Mouse (Mus musculus) right cerebral cortex, postnatal 36 days (tissue): ENCODE measurements around the gene Piezo1.
A peak's percentile ranks its signal among the peaks of the same experiment; 100 is the strongest.
"Not testable (repeated sequence)": the region's sequence is repeated elsewhere in the genome, so short reads cannot be mapped to it uniquely, and the experiment has no call there.

Experiments used
- DNase-seq, 2 experiments: peaks; one replicate each; pipeline ENCODE4 v3.0.0; 2022; ENCODE audit warnings: low spot score in 2 of 2, mixed read lengths in 1 of 2

The Piezo1 gene

DNA sequence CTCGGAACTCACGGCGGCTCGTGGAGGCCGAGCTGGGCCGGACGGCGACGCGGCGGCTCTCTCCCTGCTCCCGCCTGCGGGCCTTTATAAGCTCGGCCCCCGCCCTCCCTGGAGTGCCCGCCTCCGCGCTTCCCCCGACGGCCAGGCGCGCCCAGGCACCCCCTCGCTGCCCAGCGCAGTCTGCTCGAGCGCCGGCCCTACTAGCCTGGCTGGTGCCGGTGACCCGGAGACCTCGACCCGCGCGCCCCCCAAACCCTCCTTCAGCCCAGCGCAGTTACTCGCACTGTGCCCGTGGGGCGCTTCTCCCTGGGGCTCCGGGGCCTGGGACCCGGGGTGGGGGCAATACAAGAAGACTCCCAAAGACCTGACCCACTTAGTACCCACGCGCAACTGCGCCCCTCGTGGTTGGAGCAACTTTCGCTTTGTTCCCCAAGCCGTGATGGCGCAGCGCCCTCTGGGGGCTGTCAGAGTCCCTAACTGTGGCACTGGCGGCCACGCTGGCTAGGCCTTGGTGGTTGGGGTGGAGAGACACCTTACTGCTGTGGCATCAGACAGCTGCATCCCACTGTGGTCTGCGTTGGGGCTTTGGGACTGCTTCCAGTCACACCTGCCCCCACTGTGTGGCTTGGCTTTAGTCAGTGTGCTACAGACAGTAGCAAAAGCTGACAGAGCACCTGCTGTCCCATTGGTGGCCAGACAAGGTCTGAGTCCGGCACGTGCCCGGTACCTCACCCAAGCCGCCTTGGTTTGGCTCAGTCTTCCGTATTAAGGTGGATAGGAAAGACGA, at the start of gene Piezo1:
Gene Piezo1 (minus strand): TSS at position 65 of the 787 bp plus-strand sequence.
- DNase-seq = peak; percentile 56 to 62

DNA sequence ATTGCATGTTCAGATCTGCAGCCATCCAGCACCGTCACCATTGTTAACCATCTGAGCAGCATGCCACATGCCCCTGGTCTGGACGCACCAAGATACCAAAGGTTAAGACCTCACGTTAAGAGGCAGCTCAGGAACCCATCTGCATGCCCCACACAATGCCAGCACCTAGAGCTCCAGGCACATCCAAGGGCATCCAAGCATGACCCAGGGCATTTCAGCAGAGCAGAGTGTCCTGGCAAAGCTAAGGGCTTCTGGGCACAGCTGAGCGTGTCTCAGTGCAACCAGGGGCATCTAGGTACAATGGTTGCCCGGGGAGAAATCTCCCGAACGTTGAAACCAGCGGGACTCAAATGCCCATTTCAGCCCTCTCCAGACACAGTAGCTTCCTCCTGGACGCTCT, 49.5 kb upstream of the Piezo1 start:
- no peak for DNase-seq

DNA sequence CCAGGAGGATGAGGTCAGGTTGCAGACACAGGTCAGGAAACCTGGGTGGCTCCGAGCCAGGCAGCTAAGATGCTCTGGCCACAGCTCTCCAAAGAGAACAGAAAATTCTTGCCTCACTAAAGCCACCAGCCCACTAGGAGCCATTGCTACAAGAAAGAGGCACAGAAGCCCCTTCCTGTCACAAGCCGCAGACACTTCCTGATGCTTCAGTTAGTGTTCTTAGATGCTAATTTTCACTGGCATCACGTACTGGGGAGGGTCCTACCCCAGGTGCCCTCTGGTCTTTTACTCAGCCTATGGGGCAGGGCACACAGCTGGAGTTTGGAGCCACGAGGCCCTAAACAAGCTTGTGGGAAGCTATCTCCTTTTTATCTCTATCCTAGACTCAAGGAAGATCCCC, 44.9 kb upstream of the Piezo1 start:
- no peak for DNase-seq

DNA sequence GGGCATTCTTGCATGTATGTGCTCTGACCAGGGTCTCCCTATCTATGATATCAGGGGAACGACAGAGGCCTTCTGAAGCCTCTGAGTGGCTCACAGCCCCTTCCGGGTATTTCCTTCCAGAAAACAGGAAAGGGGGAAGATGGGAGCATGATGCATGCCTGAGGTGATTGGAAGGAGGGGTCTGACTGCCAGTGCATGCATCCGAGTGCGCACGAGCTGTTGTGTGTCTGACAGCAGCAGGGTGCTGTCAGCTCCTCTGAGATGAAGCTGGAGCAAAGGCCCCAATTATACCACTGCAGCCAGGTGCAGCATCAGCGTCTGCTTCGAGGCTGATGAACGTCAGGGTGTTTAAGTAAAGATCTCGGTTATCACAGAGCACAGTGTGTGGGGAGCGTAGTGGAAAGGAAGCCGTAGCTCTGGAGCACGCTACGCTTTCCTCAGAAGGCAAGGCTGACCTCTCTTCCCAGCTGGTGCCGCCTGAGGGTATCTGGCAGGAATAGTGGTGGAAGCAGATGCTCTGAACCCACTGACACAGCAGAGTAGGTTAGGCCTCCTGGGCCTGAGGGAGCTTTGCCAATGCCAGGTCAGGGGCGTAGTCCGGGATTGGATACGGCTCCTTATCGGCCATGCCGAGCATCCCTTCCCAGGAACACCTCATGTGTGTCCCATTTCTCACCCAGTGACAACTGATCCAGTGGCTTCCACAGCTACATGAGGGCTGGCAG, 42.8 kb upstream of the Piezo1 start:
- no peak for DNase-seq

DNA sequence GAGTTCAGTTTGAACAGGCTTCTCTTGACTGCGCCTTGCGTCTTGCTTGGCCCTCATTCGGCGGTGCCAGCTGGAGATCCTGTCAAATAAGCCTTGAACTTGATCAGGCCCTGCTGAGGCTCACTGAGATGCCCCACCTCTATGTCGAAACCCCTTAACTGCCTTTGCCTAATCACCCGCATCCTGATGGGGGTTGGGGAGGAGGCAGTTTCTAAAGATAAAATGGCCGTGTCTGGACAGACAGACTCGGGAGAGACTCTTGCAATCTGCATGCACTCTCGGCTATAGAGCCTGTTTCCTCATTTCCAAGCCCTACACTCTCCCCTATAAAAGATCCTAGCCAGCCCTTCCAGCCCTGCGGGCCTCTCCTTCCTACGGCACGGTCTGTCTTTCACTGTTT, 42.1 kb upstream of the Piezo1 start:
- DNase-seq = no peak

DNA sequence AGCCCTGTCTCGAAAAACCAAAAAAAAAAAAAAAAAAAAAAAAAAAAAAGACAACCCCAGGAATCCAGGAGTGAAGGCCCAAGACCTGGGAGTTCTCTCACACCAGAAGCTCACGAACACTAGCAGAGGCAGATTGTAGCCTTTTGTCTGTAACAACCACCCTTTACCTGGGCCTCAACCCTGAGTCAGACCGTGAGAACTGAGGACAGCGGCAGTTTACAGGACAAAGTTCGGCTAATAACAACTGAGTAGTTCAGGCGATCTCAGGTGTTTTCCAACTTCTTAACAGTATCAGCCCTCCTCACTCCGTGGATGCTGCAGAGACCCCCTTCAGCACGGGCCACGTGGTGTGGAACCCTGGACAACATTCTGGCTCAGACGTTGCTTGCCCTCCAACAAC, 35.6 kb upstream of the Piezo1 start:
- DNase-seq = no peak

DNA sequence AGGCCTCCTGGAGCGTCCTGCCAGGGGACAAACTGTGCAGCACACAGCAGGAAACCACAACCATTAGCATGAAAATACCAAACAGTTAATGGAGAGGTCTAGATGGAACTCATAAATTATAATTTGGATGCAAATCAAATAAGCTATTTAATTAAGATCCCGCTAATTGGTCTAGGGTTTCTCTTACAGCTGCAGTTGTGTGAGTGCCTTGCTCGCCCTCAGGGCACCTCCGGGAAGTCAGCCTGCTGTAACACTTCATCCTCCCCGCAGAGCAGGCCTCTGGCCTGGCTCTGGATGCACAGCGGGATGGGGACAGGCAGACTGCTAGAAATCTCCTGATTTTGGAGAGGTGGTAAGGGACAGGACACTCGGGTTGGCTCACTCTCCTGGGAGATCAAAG, 35.0 kb upstream of the Piezo1 start:
- DNase-seq = no peak

DNA sequence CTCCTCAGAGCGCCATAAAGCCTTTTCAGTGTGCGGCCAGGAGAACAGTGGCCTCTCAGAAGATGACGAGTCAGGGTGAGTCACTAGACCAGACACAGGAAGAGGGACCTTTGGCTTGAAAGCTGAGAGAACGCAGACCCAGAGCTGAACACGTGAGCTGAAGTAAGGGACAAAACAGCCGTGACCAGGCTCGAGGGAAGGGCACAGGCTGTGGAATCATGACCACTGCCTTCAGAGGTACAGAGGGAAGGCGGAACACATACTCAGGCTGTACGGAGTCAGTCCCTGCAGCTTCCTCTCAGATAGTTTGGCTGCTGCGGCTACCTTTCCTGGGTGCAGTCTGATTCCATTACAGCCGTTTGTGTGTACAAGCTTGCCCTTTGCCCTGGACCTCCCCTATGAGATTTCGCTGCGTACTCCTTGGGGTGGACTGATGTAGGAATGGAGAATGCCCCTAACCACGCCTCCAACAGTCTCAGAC, 34.3 kb upstream of the Piezo1 start:
- no peak for DNase-seq

DNA sequence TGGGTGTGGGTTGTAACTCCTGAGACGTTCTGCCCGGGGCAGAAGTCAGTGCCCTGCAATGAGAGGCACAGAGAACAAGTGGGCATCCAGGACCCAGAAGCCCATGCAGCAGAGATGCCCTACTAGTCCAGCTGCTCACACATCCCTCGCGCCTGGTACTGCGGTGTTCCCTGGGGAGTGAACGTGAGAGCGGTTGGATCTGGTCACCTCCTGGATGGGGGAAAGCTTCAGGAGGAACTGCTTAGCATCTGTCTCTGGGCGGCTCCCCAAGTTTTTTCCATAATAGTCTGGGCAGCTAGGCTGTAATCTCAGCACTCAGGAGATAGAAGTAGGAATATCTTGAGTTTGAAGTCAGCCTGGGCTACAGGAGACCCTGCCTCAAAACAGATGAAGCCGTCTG, 33.9 kb upstream of the Piezo1 start:
- DNase-seq = no peak

DNA sequence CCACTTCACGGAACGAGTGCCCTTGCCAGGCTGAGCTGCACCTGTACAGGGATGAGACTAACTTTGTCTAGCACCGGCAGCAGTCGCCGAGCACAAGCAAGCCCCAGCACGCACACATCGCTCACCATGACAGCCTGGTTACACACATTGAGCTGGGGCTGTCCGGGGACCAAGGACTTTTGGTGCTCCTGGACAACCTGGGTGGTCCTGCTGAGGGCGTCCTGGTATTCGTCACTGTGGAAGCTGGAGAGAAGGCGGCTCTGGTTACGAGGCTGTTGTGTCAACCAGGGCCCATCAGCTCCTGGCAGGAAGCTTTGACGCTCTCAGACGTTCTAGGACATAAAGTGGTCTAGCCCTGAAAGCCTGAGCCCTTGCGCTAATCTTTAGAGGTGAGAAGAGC, 29.8 kb upstream of the Piezo1 start:
- DNase-seq = no peak

DNA sequence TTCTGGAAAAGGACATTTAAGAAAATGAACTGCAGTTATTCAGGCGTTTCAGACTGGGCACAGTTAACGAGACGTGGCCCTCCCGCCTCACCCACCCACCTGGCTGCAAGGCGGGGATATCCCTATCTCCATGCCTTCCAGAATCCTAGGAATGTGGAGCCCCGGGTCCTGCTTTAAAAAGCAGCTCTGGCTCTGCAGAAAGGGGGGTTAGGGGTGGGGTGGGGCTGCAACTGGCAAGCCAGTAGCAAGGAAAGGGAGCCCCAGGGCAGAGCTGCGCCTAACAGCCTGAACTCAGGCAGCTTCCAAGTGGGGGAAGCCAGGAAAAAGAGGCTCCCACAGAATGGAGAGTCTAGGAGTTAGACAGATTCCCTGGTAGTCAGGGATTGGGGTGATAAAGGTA, 28.1 kb upstream of the Piezo1 start:
- DNase-seq = no peak

DNA sequence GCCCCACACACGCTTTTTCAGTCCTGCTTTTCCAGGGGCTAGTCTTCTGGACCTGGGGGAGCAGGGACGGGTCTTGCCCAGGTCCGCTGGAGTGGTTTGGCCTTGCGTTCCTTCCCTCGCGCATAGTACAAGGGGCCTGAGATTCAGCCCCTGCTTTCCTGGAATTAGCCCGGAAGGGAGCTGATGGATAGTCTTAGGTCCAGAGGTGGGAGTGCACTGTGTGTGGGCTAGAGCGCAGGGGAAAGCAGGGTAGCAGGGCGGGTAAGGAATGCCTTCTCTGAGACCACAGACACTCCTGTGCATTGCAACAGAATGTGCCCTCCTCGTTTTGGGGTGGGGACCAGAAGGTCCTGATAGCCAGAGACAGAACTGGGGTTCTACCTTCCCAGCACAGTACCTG, 26.0 kb upstream of the Piezo1 start:
- DNase-seq = no peak

DNA sequence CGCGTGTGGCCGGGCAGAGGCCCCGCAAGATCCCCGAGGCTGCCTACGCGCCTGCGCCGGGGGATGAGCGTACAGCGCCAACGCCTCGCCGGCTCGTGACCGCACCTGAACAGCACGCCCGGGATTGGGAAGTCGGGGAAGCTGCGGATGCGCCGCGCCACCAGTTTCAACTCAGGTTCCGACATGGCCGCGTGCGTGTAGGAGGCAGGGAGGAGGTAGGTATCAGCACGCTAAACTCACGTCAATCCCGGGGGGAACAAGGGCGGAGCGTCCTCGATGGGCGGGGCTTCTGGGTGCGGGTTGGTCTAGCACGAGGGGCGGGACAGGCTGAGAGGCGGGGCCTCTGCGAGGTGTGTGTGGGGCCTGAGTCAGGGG, 25.5 kb upstream of the Piezo1 start, which contains the start of gene Aprt:
Gene Aprt (minus strand): TSS at position 262 of the 375 bp plus-strand sequence.
- peak; percentile 93 to 95 for DNase-seq

DNA sequence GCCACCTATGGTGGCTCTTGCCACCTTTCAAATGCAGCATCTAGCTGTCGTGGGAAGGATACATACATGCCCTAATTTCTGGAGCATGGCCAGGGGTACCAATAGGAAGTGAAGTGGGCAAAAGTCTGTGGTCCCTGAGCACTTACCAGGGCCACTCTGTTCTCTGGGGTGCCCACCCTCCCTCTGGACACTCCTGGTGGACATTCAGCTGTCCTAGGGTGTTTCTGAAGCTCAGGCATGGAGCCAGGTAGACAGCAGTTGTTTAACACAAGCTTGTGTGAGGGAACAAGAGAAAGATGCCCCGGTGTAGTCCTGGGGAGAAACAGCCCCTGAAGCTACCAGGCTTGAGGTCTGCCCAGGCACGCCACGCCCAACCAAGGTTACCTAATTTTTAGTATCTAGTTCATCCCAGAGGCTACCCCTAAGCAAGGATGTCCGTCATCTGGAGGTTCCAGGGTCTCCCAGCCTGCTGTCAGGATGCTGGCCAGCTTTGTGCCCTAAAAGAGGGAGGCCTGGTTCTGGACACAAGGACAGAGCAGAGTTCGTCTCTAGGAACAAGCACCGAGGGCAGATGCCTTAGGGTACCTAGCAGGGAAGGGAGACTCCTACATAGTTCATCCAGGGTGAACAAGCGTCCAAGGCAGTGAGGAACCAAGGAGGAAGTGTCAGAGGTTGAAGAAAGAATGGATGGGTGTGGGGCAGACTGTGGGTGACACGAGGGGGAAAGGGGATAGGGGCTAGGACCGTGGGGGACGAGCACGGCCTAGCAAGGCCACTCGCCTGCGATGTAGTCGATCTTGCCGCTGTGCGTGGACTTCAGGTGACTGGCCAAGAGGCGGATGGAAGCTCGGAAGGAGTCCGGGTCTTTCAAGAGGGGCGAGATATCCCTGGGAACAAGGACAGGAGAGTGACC, 24.9 kb upstream of the Piezo1 start:
- DNase-seq = no peak

DNA sequence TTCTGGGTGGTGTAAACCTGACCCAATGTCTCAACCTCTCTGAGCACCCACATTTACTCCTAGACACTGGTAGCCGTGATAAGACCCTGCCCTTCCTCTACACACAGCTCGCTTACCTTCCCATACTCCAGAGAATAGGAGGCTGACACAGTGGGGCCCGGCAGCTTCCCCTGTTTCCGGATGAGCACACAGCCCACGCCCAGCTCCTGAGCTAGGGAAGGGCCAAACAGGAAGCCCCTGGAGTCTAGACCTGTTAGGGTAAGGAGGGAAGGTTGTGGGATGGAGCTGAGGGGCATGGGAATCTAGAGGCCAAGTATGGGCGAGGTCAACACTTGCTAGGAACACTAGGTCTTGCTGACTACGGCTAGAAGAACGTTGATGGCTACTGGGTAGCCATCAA, 24.2 kb upstream of the Piezo1 start:
- no peak for DNase-seq

DNA sequence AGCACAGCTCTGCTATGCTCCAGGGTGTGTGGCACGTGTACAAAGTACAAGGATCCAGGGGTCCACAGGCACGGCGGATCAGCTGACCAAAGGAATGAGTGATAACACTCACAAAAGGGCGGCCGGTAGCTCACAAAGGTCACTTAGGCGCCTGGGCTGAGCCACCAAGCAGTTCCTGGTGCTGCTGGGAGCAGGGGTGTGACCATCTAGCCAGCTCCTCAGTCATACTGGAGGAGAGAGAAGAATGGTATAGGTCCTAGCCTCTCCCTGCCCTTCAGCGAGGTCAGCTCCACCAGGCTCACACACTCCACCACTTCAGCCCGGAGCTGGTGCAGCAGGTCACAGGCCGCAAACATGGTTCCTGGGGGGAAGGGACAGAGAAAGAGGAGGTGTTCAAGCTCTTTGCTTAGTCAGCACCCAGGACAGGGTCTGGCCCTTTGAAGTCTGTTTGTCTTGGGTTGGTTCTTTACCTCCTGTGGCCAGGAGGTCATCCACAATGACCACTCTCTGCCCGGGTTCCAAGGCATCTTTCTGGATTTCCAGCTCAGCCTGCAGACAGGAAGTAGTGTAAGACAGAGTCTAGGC, 23.6 kb upstream of the Piezo1 start:
- DNase-seq = no peak

DNA sequence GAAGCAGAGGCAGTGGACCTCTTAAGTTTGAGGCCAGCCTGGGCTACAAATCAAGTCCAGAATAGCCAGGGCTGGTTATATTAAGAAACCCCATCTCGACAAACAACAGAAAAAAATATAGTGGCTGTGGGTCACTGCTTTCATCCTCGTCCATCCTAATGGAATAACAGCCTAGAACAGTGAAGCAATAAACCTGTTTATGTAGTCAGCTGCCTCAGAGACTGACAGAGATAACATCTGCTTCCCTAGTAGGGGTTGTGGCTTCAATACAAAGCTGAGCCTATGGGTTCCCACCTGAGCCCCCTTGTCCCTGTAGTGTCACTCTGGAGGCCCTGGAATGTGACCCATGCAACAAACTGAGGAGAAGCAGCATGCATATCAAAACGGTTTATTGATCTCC, 23.1 kb upstream of the Piezo1 start:
- DNase-seq = no peak

DNA sequence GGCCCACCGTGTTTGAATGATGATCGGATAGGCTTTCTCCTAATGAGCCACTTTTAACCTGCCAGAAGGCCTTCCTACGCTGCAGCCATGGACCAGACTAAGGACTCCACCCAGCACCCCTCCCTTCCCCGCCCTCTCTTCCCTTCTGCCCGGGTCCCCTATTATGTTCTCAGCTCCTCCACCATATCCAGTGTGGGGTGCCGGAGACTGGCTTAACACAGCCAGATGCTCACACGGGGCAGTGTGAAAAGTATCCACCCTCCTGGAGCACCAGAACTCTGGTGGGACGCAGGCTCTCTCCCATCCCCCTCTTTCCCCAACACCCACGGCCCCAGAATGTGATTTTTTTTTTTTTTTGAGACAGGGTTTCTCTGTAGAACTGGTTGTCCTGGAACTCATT, 22.4 kb upstream of the Piezo1 start:
- DNase-seq = no peak

DNA sequence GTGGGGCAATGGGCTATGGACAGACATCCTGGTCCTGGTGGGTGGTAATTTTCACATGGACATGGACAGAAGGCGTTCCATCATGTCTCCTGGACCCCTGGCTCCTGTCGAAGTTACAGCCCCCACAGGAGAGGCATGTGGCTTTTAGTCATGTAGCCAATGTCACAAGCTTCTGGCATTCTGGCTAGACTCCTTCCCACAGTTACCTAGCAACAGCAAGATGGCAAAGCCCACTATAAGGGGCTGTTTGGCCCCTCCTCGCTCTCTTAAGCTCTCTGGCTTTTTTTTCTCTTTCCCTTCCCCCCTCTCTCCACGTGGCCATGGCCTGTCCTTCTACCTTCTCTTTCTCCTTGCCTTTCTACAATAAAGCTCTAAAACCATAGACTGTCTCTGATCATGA, 22.0 kb upstream of the Piezo1 start:
- not testable (repeated sequence) for DNase-seq

DNA sequence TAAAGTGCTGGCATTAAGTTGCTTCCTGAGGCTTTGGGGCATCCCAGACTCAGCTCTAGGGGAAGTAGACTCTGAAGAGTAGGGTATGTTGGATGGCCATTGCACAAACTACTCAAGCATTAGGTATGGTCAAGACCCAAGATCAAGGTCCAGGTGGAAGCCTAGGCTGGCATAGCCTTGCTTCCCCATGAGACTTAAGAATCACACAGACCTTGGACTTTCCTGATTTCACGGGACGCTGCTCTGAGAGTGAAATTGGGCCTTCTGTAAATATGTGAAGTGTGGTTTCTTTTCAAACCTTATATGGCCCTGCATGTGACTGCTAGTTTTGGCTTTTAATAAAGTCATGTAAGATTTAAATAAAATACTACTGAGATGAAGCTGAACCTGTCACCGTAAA, 21.6 kb upstream of the Piezo1 start:
- no peak for DNase-seq

DNA sequence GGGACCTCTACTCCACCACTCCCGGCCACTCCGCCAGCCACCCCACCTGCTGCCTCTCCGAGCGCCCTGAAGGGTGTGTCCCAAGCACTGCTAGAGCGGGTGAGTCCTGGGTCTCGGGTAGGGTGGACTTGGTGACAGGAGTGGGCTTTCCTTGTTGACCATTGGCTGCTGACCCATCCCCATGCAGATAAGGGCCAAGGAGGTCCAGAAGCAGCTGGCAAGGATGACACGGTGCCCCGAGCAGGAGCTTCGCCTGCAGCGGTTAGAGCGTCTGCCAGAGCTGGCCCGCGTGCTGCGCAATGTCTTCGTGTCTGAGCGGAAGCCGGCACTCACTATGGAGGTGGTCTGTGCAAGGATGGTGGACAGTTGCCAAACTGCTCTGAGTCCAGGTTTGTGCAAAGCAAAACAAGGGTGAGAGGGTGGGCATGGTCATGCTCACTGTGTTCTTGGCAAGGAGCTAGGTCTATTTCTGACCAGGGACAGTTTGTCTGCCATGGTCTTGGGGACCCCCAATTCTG, 20.7 kb upstream of the Piezo1 start:
- DNase-seq = no peak

DNA sequence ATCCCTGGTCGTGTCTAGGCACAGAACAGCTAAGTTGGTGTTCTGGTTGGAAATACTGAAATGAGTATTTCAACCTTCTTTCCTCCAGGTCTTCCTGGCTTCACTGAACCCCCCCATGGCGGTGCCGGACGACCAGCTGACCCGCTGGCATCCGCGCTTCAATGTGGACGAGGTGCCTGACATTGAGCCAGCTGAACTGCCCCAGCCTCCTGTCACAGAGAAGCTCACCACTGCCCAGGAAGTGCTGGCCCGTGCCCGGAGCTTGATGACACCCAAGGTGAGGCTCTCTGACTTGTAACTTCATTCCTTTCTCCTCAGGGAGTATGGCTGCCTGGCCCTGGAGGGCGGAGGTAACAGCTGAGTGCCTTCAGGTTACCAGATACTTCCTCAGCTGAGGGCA, 20.0 kb upstream of the Piezo1 start:
- no peak for DNase-seq
